ENCODE assay signal across 34 mouse cellular contexts in the genomic region with DNA sequence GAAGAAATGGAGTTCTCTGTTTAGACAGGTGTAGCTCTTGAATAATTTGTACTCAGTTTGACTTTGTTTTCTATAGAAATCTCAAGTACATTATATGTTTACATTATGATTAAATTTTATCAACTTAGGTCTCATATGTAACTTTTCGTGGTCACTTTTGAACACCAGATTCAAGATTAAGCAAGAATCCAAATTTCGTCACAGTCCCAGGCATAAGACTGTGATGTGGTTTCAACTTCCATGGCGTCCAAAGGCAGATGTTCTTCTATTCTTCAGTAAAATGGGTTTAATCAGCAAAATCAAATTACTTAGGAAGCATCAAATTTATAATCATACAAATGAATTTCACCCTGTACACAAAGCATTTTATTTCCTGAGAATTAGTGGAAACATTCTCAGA.
"Had no signal": no experiment of that assay in that cellular context is flagged by ENCODE, and none has a peak within 500 bp of the region (broad histone marks: within the 10 kb centered on the region; RNA-seq: fewer than 3 reads in every experiment).

No protein-coding gene starts in this region.

- ATAC-seq: hindbrain, embryonic 16.5 days; hindbrain, postnatal 0 days; inflammation-experienced regulatory T-cells, adult 6 months; intestine, embryonic 15.5 days; intestine, embryonic 16.5 days; intestine, postnatal 0 days had no signal

- H3K36me3 ChIP-seq: heart, embryonic 10.5 days; heart, embryonic 12.5 days; heart, embryonic 13.5 days; heart, embryonic 15.5 days; hindbrain, embryonic 10.5 days; hindbrain, embryonic 12.5 days; hindbrain, embryonic 13.5 days; hindbrain, embryonic 15.5 days; intestine, embryonic 15.5 days; kidney, embryonic 15.5 days had no signal

- H3K9ac ChIP-seq: heart, embryonic 12.5 days; heart, embryonic 13.5 days; heart, embryonic 15.5 days; hindbrain, embryonic 12.5 days; hindbrain, embryonic 13.5 days; hindbrain, embryonic 14.5 days; hindbrain, embryonic 15.5 days; intestine, embryonic 15.5 days; kidney, embryonic 15.5 days had no signal

- H3K4me3 ChIP-seq: heart, embryonic 10.5 days; heart, embryonic 12.5 days; heart, embryonic 13.5 days; heart, embryonic 15.5 days; hindbrain, embryonic 10.5 days; hindbrain, embryonic 12.5 days; hindbrain, embryonic 13.5 days; hindbrain, embryonic 15.5 days; intestine, embryonic 15.5 days; kidney, embryonic 15.5 days; layer of hippocampus, adult 2 months; left cerebral cortex, adult 2 months had no signal

- H3K27me3 ChIP-seq: heart, embryonic 12.5 days; heart, embryonic 13.5 days; heart, embryonic 15.5 days; hindbrain, embryonic 12.5 days; hindbrain, embryonic 13.5 days; hindbrain, embryonic 15.5 days; intestine, embryonic 15.5 days; kidney, embryonic 15.5 days had no signal

- H3K27ac ChIP-seq: heart, embryonic 10.5 days; heart, embryonic 13.5 days; heart, embryonic 15.5 days; hindbrain, embryonic 10.5 days; hindbrain, embryonic 12.5 days; hindbrain, embryonic 13.5 days; hindbrain, embryonic 14.5 days; hindbrain, embryonic 15.5 days; hindbrain, postnatal 0 days; intestine, embryonic 15.5 days; kidney, embryonic 15.5 days; kidney, postnatal 0 days; layer of hippocampus, adult 2 months; left cerebral cortex, adult 2 months had no signal

- DNase-seq: heart, postnatal 10 days; heart, postnatal 14 days; heart, postnatal 36 days; heart, postnatal 4 days; kidney, adult 11 months; kidney, adult 18-20 months; kidney, adult 2 months; kidney, adult 8-10 months; kidney, adult 9 months; kidney, postnatal 10 days; kidney, postnatal 25 days; kidney, postnatal 36 days; kidney, postnatal 4 days; layer of hippocampus, adult 9-11 months; layer of hippocampus, postnatal 36 days had no signal

- H3K9me3 ChIP-seq: heart, embryonic 10.5 days; heart, embryonic 12.5 days; heart, embryonic 13.5 days; heart, embryonic 15.5 days; hindbrain, embryonic 10.5 days; hindbrain, embryonic 12.5 days; hindbrain, embryonic 13.5 days; hindbrain, embryonic 15.5 days; intestine, embryonic 15.5 days; kidney, embryonic 15.5 days had no signal

- H3K4me2 ChIP-seq: heart, embryonic 12.5 days; heart, embryonic 13.5 days; heart, embryonic 15.5 days; hindbrain, embryonic 12.5 days; hindbrain, embryonic 13.5 days; hindbrain, embryonic 14.5 days; hindbrain, embryonic 15.5 days; intestine, embryonic 15.5 days; kidney, embryonic 15.5 days had no signal

- H3K4me1 ChIP-seq: heart, embryonic 15.5 days; intestine, embryonic 15.5 days had no signal
